Mouse (Mus musculus): ENCODE measurements around the gene Zfp273.
"Not testable (repeated sequence)": the region's sequence is repeated elsewhere in the genome, so short reads cannot be mapped to it uniquely, and the experiment has no call there.

Gene Zfp273

GRCm38 (mm10) chr13:67813710-67814660 lies at the start of gene Zfp273:
Gene Zfp273 (plus strand): TSS chr13:67813740.
- DNase-seq (ENCODE audit: low spot score) = peak; percentile 89

DNA sequence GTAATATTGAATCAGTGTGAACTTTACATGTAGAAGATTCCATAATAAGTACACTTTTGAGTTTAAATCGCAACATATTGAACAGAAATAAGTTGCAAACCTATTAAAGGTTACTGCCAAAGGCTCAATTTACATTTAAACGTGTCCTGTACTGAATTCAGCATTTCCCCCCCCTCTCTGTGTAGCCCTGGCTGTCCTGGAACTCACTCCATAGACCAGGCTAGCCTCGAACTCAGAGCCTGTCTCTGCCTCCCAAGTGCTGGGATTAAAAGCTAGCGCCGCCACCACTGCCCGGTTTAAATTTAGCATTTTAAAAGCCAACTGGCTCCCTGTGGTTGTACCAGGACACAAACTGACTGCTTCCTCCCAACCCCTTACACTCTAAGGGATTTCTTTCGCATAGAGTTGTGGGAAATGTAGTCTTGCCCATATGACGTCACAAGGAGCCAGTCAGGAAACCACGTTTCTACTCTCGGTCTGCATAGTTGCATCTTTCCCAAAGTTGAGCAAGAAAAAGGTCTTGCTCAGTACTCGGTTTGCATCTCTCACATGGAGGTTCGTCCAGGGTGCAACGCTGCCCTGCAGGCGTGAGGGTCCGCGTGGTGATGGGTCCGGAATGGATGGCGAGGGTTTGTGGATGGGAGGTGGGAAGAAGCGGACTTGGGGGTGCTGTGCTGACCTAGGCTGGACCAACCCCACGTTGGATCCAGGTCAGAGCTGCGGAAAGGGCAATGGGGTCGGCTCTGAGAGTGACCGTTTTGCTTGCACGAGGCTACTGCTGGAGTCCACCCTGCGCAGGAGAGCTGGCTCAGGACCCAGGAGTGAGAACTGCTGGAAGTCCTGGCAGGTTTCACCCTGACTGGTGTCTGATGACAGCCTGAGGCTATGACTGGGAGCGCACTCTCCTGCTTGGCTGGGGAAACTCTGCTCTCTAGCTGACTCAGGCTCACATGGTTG lies 34.0 kb upstream of the Zfp273 start, which contains the start of gene Zfp493:
Zfp493 (plus strand) TSS at position 429 of the 957 bp plus-strand sequence.
- DNase-seq (ENCODE audit: low spot score) = peak; percentile 86

DNA sequence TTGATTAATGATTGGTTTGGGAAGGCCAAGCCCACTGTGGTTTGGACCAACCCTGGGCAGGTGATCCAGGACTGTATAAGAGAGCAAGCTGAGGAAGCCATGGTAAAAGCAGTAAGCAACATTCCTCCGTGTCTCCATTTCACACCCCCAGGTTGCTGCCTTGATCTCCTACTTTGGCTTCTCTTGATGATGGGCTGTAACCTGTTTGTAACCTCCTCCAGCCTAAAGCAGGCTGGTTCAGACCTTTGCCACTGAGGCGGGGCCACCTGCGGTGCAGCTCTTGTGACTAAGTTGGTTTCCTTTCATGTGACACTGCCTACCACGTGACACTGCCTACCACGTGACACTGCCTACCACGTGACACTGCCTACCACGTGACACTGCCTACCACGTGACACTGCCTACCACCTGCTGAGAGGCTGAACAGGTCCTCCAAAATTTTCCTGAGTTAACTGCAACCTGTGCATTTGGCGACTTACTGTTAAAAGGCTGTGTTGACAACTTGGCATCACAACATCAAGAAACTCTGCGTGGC lies 21.6 kb upstream of the Zfp273 start:
- DNase-seq (ENCODE audit: low spot score) = no peak

- DNase-seq (ENCODE audit: low spot score) = no peak
These were observed 14.9 kb upstream of the Zfp273 start for GRCm38 (mm10) chr13:67798618-67799017.

DNA sequence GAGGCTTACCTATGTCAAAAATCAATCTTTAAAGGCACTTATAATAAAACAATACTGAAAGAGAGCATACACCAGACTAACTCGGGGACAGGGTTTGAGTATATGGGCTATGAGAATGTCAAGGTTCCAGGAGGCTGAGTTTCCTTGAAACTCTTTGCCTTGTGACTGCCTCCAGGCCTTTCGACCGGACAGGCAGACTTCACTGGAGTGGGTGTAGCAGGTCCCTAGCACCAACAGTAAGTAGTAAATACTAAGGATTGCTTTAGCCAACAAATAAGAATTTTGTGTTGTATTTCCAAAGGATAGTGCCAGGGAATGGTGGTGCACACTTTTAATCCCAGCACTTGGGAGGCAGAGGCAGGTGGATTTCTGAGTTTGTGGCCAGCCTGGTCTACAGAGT lies 14.4 kb upstream of the Zfp273 start:
- not testable (repeated sequence) for DNase-seq (ENCODE audit: low spot score)

- DNase-seq (ENCODE audit: low spot score) = no peak
These were observed 1.8 kb upstream of the Zfp273 start for GRCm38 (mm10) chr13:67811651-67812210.

DNA sequence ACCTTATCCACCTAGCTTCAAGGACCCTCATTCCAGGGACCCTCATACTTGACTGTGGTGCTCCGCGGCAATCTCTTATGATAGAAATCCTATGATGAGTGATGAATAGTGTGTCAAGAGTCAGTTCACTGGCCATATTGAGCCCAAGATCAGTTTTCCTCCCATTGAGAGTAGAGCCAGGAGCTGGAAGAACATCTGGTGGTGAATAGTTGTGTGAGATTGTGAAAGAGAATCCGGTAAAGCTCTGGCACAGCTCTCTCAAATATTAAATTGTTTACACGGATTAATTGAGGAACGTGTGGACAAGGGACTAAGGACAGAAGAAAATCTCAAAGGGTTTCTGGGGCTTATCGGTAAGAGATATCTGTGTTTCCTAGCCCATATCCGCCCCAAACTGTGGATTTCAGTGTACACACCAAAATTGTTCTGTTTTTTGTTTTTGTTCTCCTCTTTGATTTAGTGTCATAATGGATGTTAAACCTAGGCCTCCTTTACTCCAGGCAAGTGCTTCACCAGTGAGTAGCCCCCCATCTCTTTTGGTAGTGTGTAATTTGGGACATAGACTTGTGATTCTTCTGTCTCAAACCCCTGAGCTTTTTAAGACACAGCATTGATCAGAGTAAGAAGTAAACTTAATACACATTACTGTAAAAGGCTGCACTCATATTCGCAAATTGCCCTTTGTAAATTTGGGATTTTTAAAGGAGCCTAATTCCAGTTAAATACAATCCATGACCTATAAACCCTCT lies 405 bp upstream of the Zfp273 start:
- DNase-seq (ENCODE audit: low spot score) = no peak

- DNase-seq (ENCODE audit: low spot score) = no peak
These were observed 5.1 kb downstream of the Zfp273 start for GRCm38 (mm10) chr13:67818636-67819035.

DNA sequence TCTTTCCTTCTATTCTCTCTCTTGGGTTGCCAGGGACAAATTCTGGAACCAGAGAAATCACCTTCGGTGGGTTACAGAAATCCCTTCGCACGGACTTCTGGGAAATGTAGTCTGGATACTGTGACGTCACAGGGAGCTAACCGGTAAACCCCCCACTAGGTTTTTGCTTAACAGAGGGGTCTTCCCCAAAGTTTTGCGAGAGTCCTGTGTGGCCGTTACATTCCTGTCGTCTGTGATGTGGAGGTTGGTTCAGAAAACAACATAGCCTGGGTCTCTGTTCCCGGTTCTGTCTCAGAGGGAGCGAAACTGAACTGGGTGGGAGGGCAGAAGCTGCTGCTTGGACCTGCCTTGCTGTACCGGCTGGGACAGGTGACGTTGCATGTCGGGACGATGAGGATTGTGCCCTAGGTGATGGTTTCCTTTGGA lies 17.4 kb downstream of the Zfp273 start, which contains the start of gene Gm10037:
Gm10037 (plus strand) TSS at position 196 of the 426 bp plus-strand sequence.
- peak; percentile 64 for DNase-seq (ENCODE audit: low spot score)

GRCm38 (mm10) chr13:67833137-67833536 lies 19.6 kb downstream of the Zfp273 start:
- DNase-seq (ENCODE audit: low spot score) = not testable (repeated sequence)

GRCm38 (mm10) chr13:67843775-67844118 lies 30.2 kb downstream of the Zfp273 start:
- DNase-seq (ENCODE audit: low spot score) = no peak

- DNase-seq (ENCODE audit: low spot score) = peak; percentile 63
These were observed 30.7 kb downstream of the Zfp273 start for GRCm38 (mm10) chr13:67844119-67844852.

DNA sequence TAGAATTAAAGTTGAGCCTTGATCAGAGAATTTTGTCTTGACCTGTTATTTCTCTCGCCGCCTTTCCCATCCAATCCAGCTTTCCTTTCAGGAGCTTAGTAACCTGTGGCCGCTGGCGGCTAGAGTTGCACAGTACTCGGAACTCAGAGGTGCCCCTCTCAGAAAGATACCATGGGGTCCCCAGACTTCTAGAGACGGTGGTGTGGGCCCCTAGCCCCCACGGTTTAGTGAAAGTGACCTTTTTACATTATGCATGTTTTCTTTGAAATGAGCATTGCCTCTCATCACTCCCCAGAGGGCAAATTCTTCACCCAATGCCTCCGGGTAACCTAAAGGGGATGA lies 31.3 kb downstream of the Zfp273 start:
- DNase-seq (ENCODE audit: low spot score) = no peak

DNA sequence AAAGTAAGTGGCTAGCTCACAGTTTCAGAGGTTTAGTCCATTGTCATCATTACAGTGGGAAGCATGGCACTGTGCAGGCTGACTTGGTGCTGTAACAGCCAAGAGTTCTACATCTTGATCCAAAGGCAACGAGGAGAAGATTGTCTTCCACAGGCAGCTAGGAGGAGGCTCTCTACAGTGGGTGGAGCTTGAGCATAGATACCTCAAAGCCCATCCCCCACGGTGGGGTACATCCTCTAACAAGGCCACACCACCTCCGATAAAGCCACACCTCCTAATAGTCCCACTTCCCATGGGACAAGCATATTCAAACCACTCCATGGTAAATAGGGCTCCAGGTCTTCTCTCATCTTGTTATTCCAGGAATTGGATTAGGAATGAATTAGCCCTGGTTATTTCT lies 36.8 kb downstream of the Zfp273 start:
- no peak for DNase-seq (ENCODE audit: low spot score)

GRCm38 (mm10) chr13:67853130-67853529 lies 39.6 kb downstream of the Zfp273 start:
- DNase-seq (ENCODE audit: low spot score) = no peak

- no peak for DNase-seq (ENCODE audit: low spot score)
These were observed 40.4 kb downstream of the Zfp273 start for GRCm38 (mm10) chr13:67853983-67854382.

- DNase-seq (ENCODE audit: low spot score) = no peak
These were observed 43.8 kb downstream of the Zfp273 start for GRCm38 (mm10) chr13:67857317-67857716.

- no peak for DNase-seq (ENCODE audit: low spot score)
These were observed 49.0 kb downstream of the Zfp273 start for GRCm38 (mm10) chr13:67862508-67862907.

GRCm38 (mm10) chr13:67863026-67863425 lies 49.5 kb downstream of the Zfp273 start, which contains the start of gene BC048507:
Gene BC048507 (plus strand): TSS chr13:67863326.
- no peak for DNase-seq (ENCODE audit: low spot score)

GRCm38 (mm10) chr13:67864764-67865350 lies 51.3 kb downstream of the Zfp273 start:
- DNase-seq (ENCODE audit: low spot score) = no peak

All from lung, postnatal 25 days (tissue).